Mouse (Mus musculus) midbrain, embryonic 14.5 days (tissue): ENCODE data around the gene Soga3. TPM values are rescaled to one million over a fixed set of nuclear protein-coding genes. Genes with fewer than 3 reads are reported as not detected.

ENCODE experiments used
- ATAC-seq: fragments of 200-750 bp; cut with Nextera tagmentation; 2 replicates; pipeline ENCODE4 v1.8.0; 2017; ENCODE audit warnings: moderate number of reproducible peaks, moderate library complexity; ENCODE audit not compliant: low FRiP score, low TSS enrichment
- DNase-seq: peaks from one replicate; pipeline ENCODE4 v3.0.0-alpha.2; 2015
- H3K27ac ChIP-seq: fragments of 300-500 bp; sonication (generic); replicated peaks from 2 replicates; pipeline ENCODE4 v1.5.1; 2014; ENCODE audit warnings: mild to moderate bottlenecking, low read depth, low read length, moderate library complexity
- H3K27me3 ChIP-seq: fragments of 300-500 bp; sonication (generic); 2 replicates; pipeline ENCODE4 v1.6.1; 2014; ENCODE audit warnings: low read length, control low read depth, mixed read lengths; ENCODE audit not compliant: control insufficient read depth, insufficient read depth
- H3K36me3 ChIP-seq: fragments of 300-500 bp; sonication (generic); 2 replicates; pipeline ENCODE4 v1.6.1; 2014; ENCODE audit warnings: low read length, control low read depth; ENCODE audit not compliant: control insufficient read depth, insufficient read depth
- H3K4me1 ChIP-seq: fragments of 300-500 bp; sonication (generic); 2 replicates; pipeline ENCODE4 v1.6.1; 2014; ENCODE audit warnings: mild to moderate bottlenecking, antibody characterized with exemption, low read length, control low read depth; ENCODE audit not compliant: control insufficient read depth, insufficient read depth
- H3K4me2 ChIP-seq: fragments of 300-500 bp; sonication (generic); 2 replicates; pipeline ENCODE4 v1.6.1; 2014; ENCODE audit warnings: mild to moderate bottlenecking, low read length, moderate library complexity
- H3K4me3 ChIP-seq: fragments of 300-500 bp; sonication (generic); replicated peaks from 2 replicates; pipeline ENCODE4 v1.5.1; 2014; ENCODE audit warnings: low read depth, low read length
- H3K9ac ChIP-seq: fragments of 300-500 bp; sonication (generic); replicated peaks from 2 replicates; pipeline ENCODE4 v1.6.1; 2014; ENCODE audit warnings: mild to moderate bottlenecking, low read length, moderate library complexity
- H3K9me3 ChIP-seq: fragments of 300-500 bp; sonication (generic); 2 replicates; pipeline ENCODE4 v1.6.1; 2016; ENCODE audit warnings: low read length, control low read depth, mixed read lengths; ENCODE audit not compliant: control insufficient read depth
- WGBS: fragments of 180-500 bp; shearing (Covaris S2); extraction: QIAGEN DNeasy Blood & Tissue Kit; methylation state at CpG from one replicate; pipeline ENCODE4 v1.1.7; 2014; 5-methylcytosine and 5-hydroxymethylcytosine counted together
- polyA plus RNA-seq: library from polyadenylated mRNA; unstranded; fragments of >200 nt; fragmentation: Nextera tagmentation; extraction: Ambion mirVana; gene quantifications from 2 replicates; pipeline ENCODE4 v1.2.1, GENCODE M21; 2014

The Soga3 gene
- polyA plus RNA-seq, 1 experiment from 2014 or later: 90.7 TPM

GRCm38 (mm10) chr10:29193769-29194168, 50.1 kb downstream of the Soga3 start:
- no peak for ATAC-seq
- no peak overlapping the region for H3K27ac ChIP-seq
- no peaks in the 10 kb centered on the region for H3K4me1 ChIP-seq
- no peak overlapping the region for H3K9ac ChIP-seq
- H3K27me3 ChIP-seq: no peaks in the 10 kb centered on the region
- H3K9me3 ChIP-seq: no peaks in the 10 kb centered on the region
- no peak for DNase-seq
- H3K4me2 ChIP-seq: no peak overlapping the region
- H3K4me3 ChIP-seq: no peak overlapping the region
- peaks cover 56% of the 10 kb centered on the region for H3K36me3 ChIP-seq

GRCm38 (mm10) chr10:29196811-29197210, 53.2 kb downstream of the Soga3 start:
- DNase-seq: no peak
- no peaks in the 10 kb centered on the region for H3K27me3 ChIP-seq
- no peaks in the 10 kb centered on the region for H3K9me3 ChIP-seq
- WGBS: 97% methylated on average over 33 of the region's 33 CpGs
- no peak overlapping the region for H3K27ac ChIP-seq
- no peak overlapping the region for H3K9ac ChIP-seq
- H3K4me1 ChIP-seq: no peaks in the 10 kb centered on the region
- no peak overlapping the region for H3K4me2 ChIP-seq
- no peak overlapping the region for H3K4me3 ChIP-seq
- H3K36me3 ChIP-seq: peaks cover 69% of the 10 kb centered on the region
- no peak for ATAC-seq

GRCm38 (mm10) chr10:29198642-29199041, 55.0 kb downstream of the Soga3 start, which contains the start of gene Gm49353:
Gm49353 (plus strand) TSS chr10:29198954.
- 86% methylated on average over 7 of the region's 7 CpGs for WGBS
- DNase-seq (no peak), ATAC-seq (no peak)
- no peaks in the 10 kb centered on the region for H3K4me1 ChIP-seq
- H3K9me3 ChIP-seq: no peaks in the 10 kb centered on the region
- H3K36me3 ChIP-seq: peaks cover 74% of the 10 kb centered on the region
- no peak within 1 kb of the TSS for H3K9ac ChIP-seq
- no peaks in the 10 kb centered on the region for H3K27me3 ChIP-seq
- no peak within 1 kb of the TSS for H3K4me3 ChIP-seq
- H3K27ac ChIP-seq: no peak within 1 kb of the TSS
- no peak within 1 kb of the TSS for H3K4me2 ChIP-seq

- Histone ChIP-seq H3K27ac (no peak overlapping the region), H3K4me1 (no peaks in the 10 kb centered on the region), H3K27me3 (no peaks in the 10 kb centered on the region), H3K9me3 (no peaks in the 10 kb centered on the region), H3K4me2 (no peak overlapping the region), H3K4me3 (no peak overlapping the region), H3K36me3 (peaks cover 72% of the 10 kb centered on the region), H3K9ac (no peak overlapping the region)
- 79% methylated on average over 3 of the region's 3 CpGs for WGBS
- DNase-seq (no peak), ATAC-seq (no peak)
These were observed 56.2 kb downstream of the Soga3 start for GRCm38 (mm10) chr10:29199835-29200234.

DNA sequence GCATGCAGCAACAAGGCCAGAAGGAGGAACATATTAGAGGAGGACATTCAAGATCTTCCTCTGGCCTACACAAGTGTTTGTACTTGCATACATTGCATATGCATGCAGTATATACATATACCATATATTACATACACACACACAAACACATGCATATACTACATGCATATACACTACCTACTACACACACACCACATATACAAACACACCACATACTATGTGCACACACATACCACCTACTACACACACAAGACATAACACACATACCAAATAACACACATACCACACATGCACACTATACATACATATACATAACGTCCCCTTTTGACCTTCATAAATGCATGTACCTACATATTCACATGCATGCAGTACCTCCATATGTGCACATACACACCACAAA, 57.0 kb downstream of the Soga3 start:
- Histone ChIP-seq H3K4me1 (no peaks in the 10 kb centered on the region), H3K27ac (no peak overlapping the region), H3K36me3 (peaks cover 70% of the 10 kb centered on the region), H3K4me3 (no peak overlapping the region), H3K9me3 (no peaks in the 10 kb centered on the region), H3K4me2 (no peak overlapping the region), H3K9ac (no peak overlapping the region), H3K27me3 (no peaks in the 10 kb centered on the region)
- no peak for DNase-seq
- 0 out of 2 replicates have a peak, but pooled peaks have one; percentile 8 for ATAC-seq
- WGBS: 96% methylated on average over 1 of the region's 1 CpGs

GRCm38 (mm10) chr10:29206730-29207129, 63.1 kb downstream of the Soga3 start:
- no peak overlapping the region for H3K9ac ChIP-seq
- H3K27me3 ChIP-seq: no peaks in the 10 kb centered on the region
- H3K27ac ChIP-seq: no peak overlapping the region

GRCm38 (mm10) chr10:29208735-29209134, 65.1 kb downstream of the Soga3 start:
- WGBS: 58% methylated on average over 3 of the region's 3 CpGs
- no peak for DNase-seq
- no peaks in the 10 kb centered on the region for H3K27me3 ChIP-seq
- no peak for ATAC-seq
- H3K4me3 ChIP-seq: no peak overlapping the region
- H3K9ac ChIP-seq: no peak overlapping the region
- H3K4me2 ChIP-seq: no peak overlapping the region
- H3K36me3 ChIP-seq: peaks cover 17% of the 10 kb centered on the region
- no peaks in the 10 kb centered on the region for H3K9me3 ChIP-seq
- no peaks in the 10 kb centered on the region for H3K4me1 ChIP-seq
- no peak overlapping the region for H3K27ac ChIP-seq

More at GRCm38 (mm10) chr10:29206730-29207129, 63.1 kb downstream of the Soga3 start:
- Histone ChIP-seq H3K9me3 (no peaks in the 10 kb centered on the region), H3K4me3 (no peak overlapping the region), H3K36me3 (peaks cover 23% of the 10 kb centered on the region), H3K4me2 (no peak overlapping the region), H3K4me1 (no peaks in the 10 kb centered on the region)
- DNase-seq (peak; percentile 81), ATAC-seq (peak; percentile 68; the same call in 1 of the 2 replicates)

DNA sequence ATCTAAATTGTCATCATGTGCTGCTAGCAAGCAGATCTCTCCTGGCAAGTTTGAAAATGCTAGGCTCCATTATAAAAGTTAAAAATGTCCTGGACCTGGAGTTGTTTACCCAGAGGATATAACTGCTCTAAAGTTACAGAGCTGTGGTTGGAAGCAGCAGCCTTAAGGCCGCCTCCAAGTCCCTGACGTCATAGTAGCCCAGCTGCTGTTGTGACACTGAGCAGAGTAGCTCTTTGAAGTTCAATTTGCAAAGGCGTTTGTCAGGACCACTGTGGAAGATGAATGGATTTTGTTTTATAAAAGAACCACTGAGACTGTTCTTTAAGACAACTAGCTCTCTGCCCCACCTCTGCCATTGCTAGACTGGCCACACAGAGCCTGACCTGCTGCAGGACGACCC, 67.8 kb downstream of the Soga3 start, which contains the start of gene 9330159F19Rik:
Gene 9330159F19Rik, plus strand, starts transcription at position 154 of the 400 bp plus-strand sequence.
- Histone ChIP-seq H3K9me3 (no peaks in the 10 kb centered on the region), H3K4me3 (no peak within 1 kb of the TSS), H3K36me3 (peaks cover 12% of the 10 kb centered on the region; the same call in 1 of the 2 replicates), H3K4me1 (no peaks in the 10 kb centered on the region), H3K9ac (no peak within 1 kb of the TSS), H3K27me3 (no peaks in the 10 kb centered on the region), H3K4me2 (no peak within 1 kb of the TSS), H3K27ac (no peak within 1 kb of the TSS)
- peak; percentile 60; the same call in 1 of the 2 replicates for ATAC-seq
- peak; percentile 44 for DNase-seq
- 14% methylated on average over 4 of the region's 4 CpGs for whole genome bisulfite sequencing

- H3K27me3 ChIP-seq: no peaks in the 10 kb centered on the region
- no peaks in the 10 kb centered on the region for H3K4me1 ChIP-seq
- H3K27ac ChIP-seq: no peak overlapping the region
- no peaks in the 10 kb centered on the region for H3K9me3 ChIP-seq
- peaks cover 16% of the 10 kb centered on the region; the same call in 1 of the 2 replicates for H3K36me3 ChIP-seq
- no peak overlapping the region for H3K4me3 ChIP-seq
- DNase-seq (peak; percentile 30), ATAC-seq (no peak)
- WGBS: 26% methylated on average over 3 of the region's 3 CpGs
- no peak overlapping the region for H3K4me2 ChIP-seq
- no peak overlapping the region for H3K9ac ChIP-seq
These were observed 70.0 kb downstream of the Soga3 start for GRCm38 (mm10) chr10:29213534-29214100.
